Mouse (Mus musculus) limb, embryonic 11.5 days (tissue): Measurements from ENCODE around the gene Pole2. TPM values are rescaled to one million over a fixed set of nuclear protein-coding genes. Genes with fewer than 3 reads are reported as not detected.

Experiments used
- microRNA-seq: library from miRNA; unstranded; fragments of <30 nt; microRNA quantifications from one replicate; pipeline ENCODE4, GENCODE M21; 2016
- polyA plus RNA-seq: library from polyadenylated mRNA; unstranded; fragments of >200 nt; fragmentation: Nextera tagmentation; extraction: Ambion mirVana; gene quantifications from 2 replicates; pipeline ENCODE4 v1.2.1, GENCODE M21; 2014

The Pole2 gene
- polyA plus RNA-seq, 1 experiment from 2014 or later: 32.7 TPM

Small RNAs within 50 kb of the gene (microRNA-seq; reads per million reads assigned to microRNA genes)
- gene Gm47287 (not detected), gene Gm47295 (not detected)

Other genes with a start within 250 kb of the Pole2 start
- gene Rps29, start 69.0 kb downstream of the Pole2 start, polyA plus RNA-seq: 1,587 and 1,677 TPM in 2 replicates
- 30.1 and 30.9 TPM in 2 replicates for gene Lrr1, start 59.4 kb downstream of the Pole2 start, polyA plus RNA-seq
- 561 and 598 TPM in 2 replicates for gene Rpl36al, start 44.1 kb downstream of the Pole2 start, polyA plus RNA-seq
- gene Mgat2, start 44.0 kb downstream of the Pole2 start, polyA plus RNA-seq: 32.3 and 33.6 TPM in 2 replicates
- gene Gm49383, start 31.1 kb downstream of the Pole2 start, polyA plus RNA-seq: 41.6 and 45.6 TPM in 2 replicates
- gene Dnaaf2, start 29.8 kb downstream of the Pole2 start, polyA plus RNA-seq: 15.0 and 16.2 TPM in 2 replicates
- gene Gm49384, start 23.9 kb downstream of the Pole2 start, polyA plus RNA-seq: 41.3 and 43.5 TPM in 2 replicates
- 1.7 and 4.7 TPM in 2 replicates for gene Klhdc1, start 13.0 kb upstream of the Pole2 start, polyA plus RNA-seq
- gene Klhdc2, start 68.5 kb upstream of the Pole2 start, polyA plus RNA-seq: 200 and 207 TPM in 2 replicates
- 87.8 and 91.8 TPM in 2 replicates for gene Nemf, start 129.0 kb upstream of the Pole2 start, polyA plus RNA-seq
- gene Arf6, start 144.0 kb upstream of the Pole2 start, polyA plus RNA-seq: 51.6 and 54.5 TPM in 2 replicates
- gene Gm9887, start 144.3 kb upstream of the Pole2 start, polyA plus RNA-seq: 1.0 and 1.4 TPM in 2 replicates